Mouse (Mus musculus): ENCODE measurements around the gene Prkar1b.

The Prkar1b gene

GRCm38 (mm10) chr5:139149681-139150602 is at the start of gene Prkar1b, which contains the start of gene Dnaaf5:
Gene Prkar1b (minus strand): TSS chr5:139150001.
Gene Dnaaf5 (plus strand): TSS chr5:139150223.
- peak; percentile 96 for DNase-seq (ENCODE audit: low spot score)

- DNase-seq (ENCODE audit: low spot score), result no peak
These were observed 49.8 kb upstream of the Prkar1b start for GRCm38 (mm10) chr5:139199636-139199994.

GRCm38 (mm10) chr5:139198779-139199178 is 49.0 kb upstream of the Prkar1b start:
- no peak for DNase-seq (ENCODE audit: low spot score)

- DNase-seq (ENCODE audit: low spot score), result peak; percentile 29
These were observed 41.2 kb upstream of the Prkar1b start for GRCm38 (mm10) chr5:139190958-139191357.

GRCm38 (mm10) chr5:139189726-139190125 is 39.9 kb upstream of the Prkar1b start:
- no peak for DNase-seq (ENCODE audit: low spot score)

GRCm38 (mm10) chr5:139184897-139185296 is 35.1 kb upstream of the Prkar1b start:
- no peak for DNase-seq (ENCODE audit: low spot score)

GRCm38 (mm10) chr5:139183601-139184000 is 33.8 kb upstream of the Prkar1b start:
- no peak for DNase-seq (ENCODE audit: low spot score)

GRCm38 (mm10) chr5:139183131-139183530 is 33.3 kb upstream of the Prkar1b start:
- no peak for DNase-seq (ENCODE audit: low spot score)

GRCm38 (mm10) chr5:139178895-139179631 is 29.3 kb upstream of the Prkar1b start:
- DNase-seq (ENCODE audit: low spot score), result peak; percentile 79

GRCm38 (mm10) chr5:139174556-139175547 is 25.1 kb upstream of the Prkar1b start:
- DNase-seq (ENCODE audit: low spot score), result no peak

- DNase-seq (ENCODE audit: low spot score), result no peak
These were observed 24.3 kb upstream of the Prkar1b start for GRCm38 (mm10) chr5:139174141-139174540.

GRCm38 (mm10) chr5:139171929-139172328 is 22.1 kb upstream of the Prkar1b start:
- DNase-seq (ENCODE audit: low spot score), result no peak

GRCm38 (mm10) chr5:139167548-139167947 is 17.7 kb upstream of the Prkar1b start:
- no peak for DNase-seq (ENCODE audit: low spot score)

GRCm38 (mm10) chr5:139166781-139167361 is 17.1 kb upstream of the Prkar1b start:
- DNase-seq (ENCODE audit: low spot score), result no peak

- no peak for DNase-seq (ENCODE audit: low spot score)
These were observed 11.8 kb upstream of the Prkar1b start for GRCm38 (mm10) chr5:139161632-139162031.

GRCm38 (mm10) chr5:139160899-139161298 is 11.1 kb upstream of the Prkar1b start:
- DNase-seq (ENCODE audit: low spot score), result no peak

GRCm38 (mm10) chr5:139150603-139151031 is 816 bp upstream of the Prkar1b start:
- DNase-seq (ENCODE audit: low spot score), result no peak

GRCm38 (mm10) chr5:139149006-139149672 is 662 bp downstream of the Prkar1b start:
- no peak for DNase-seq (ENCODE audit: low spot score)

- DNase-seq (ENCODE audit: low spot score), result peak; percentile 50
These were observed 2.4 kb downstream of the Prkar1b start for GRCm38 (mm10) chr5:139147178-139148078.

Measured in layer of hippocampus, adult 11-12 months (tissue).